Mouse (Mus musculus): ENCODE data around the gene Sf3b6.

GRCm38 (mm10) chr12:4774895-4775587 lies 42.3 kb upstream of the Sf3b6 start:
- TF ChIP-seq CTCF (IDR thresholded peaks at IDR 0.05; ENCODE audit: low read depth) (no peak), EP300 (IDR thresholded peaks at IDR 0.05; ENCODE audit: low read depth) (no peak)

All from heart, postnatal 0 days (tissue).